Mouse (Mus musculus) liver, embryonic 13.5 days (tissue): ENCODE measurements around the gene Asap3. TPM values are rescaled to one million over a fixed set of nuclear protein-coding genes. Genes with fewer than 3 reads are reported as not detected.

Experiments
- ATAC-seq: fragments of 200-750 bp; cut with Nextera tagmentation; 2 replicates; pipeline ENCODE4 v1.8.0; 2017; ENCODE audit warnings: low read depth, mild to moderate bottlenecking, moderate number of reproducible peaks, moderate library complexity
- DNase-seq: peaks from one replicate; pipeline ENCODE4 v3.0.0; 2022
- H3K27ac ChIP-seq: fragments of 300-500 bp; sonication (generic); 2 replicates; pipeline ENCODE4 v1.5.1; 2015; ENCODE audit warnings: moderate library complexity, mild to moderate bottlenecking, inconsistent platforms
- H3K27me3 ChIP-seq: fragments of 300-500 bp; sonication (generic); 2 replicates; pipeline ENCODE4 v1.6.1; 2015; ENCODE audit warnings: mild to moderate bottlenecking, inconsistent platforms
- H3K36me3 ChIP-seq: fragments of 300-500 bp; sonication (generic); 2 replicates; pipeline ENCODE4 v1.6.1; 2015; ENCODE audit warnings: mild to moderate bottlenecking, inconsistent platforms
- H3K4me1 ChIP-seq: fragments of 300-500 bp; sonication (generic); replicated peaks from 2 replicates; pipeline ENCODE4 v1.6.1; 2015; ENCODE audit warnings: inconsistent platforms
- H3K4me2 ChIP-seq: fragments of 300-500 bp; sonication (generic); 2 replicates; pipeline ENCODE4 v1.6.1; 2015; ENCODE audit warnings: inconsistent platforms, mild to moderate bottlenecking, moderate library complexity
- H3K4me3 ChIP-seq: fragments of 300-500 bp; sonication (generic); replicated peaks from 2 replicates; pipeline ENCODE4 v1.5.1; 2015; ENCODE audit warnings: mild to moderate bottlenecking, inconsistent platforms
- H3K9ac ChIP-seq: fragments of 300-500 bp; sonication (generic); 2 replicates; pipeline ENCODE4 v1.6.1; 2015; ENCODE audit warnings: mild to moderate bottlenecking, inconsistent platforms
- H3K9me3 ChIP-seq: fragments of 300-500 bp; sonication (generic); replicated peaks from 2 replicates; pipeline ENCODE4 v1.6.1; 2016; ENCODE audit warnings: inconsistent platforms
- WGBS: fragments of 180-500 bp; shearing (Covaris S2); methylation state at CpG from one replicate; pipeline ENCODE4 v1.1.7; 2015; ENCODE audit not compliant: insufficient replicate concordance; 5-methylcytosine and 5-hydroxymethylcytosine counted together
- polyA plus RNA-seq: library from polyadenylated mRNA; unstranded; fragments of >200 nt; fragmentation: Nextera tagmentation; extraction: Ambion mirVana; gene quantifications from 2 replicates; pipeline ENCODE4 v1.2.1, GENCODE M21; 2015

Asap3 gene
- polyA plus RNA-seq, 1 experiment from 2014 or later, result 1.1 TPM

- 38% methylated on average over 9 of the region's 9 CpGs for WGBS
- H3K4me2 ChIP-seq, result 0 out of 2 replicates have a peak overlapping the region, but pooled peaks have one; percentile 10
- peak overlapping the region; percentile 97 for H3K27ac ChIP-seq
Observed at GRCm38 (mm10) chr4:136185375-136185774, 20.8 kb upstream of the Asap3 start.

DNA sequence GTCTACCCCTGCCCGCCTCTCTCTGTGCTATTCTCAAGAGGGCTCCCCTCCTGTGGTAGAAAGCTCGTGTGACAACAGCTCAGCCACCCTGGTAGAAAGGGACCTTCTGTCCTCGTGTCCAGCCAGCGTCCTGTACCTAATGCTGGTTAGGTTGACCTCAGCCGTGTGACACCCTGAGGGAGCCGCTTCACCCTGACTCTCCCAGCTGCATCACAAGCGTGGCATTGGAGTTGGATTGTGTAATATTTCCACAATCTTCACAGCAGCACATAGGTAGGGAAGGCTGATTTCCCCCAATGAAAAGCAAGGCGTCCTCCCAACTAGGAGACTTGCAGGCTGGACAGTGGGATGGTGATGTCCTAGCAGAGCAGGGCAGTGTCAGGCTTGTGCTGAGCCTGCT, 19.9 kb upstream of the Asap3 start:
- DNase-seq (no peak), ATAC-seq (no peak)
- H3K4me2 ChIP-seq, result peak overlapping the region; percentile 13; the same call in 1 of the 2 replicates
- no peaks in the 10 kb centered on the region for H3K27me3 ChIP-seq
- peak overlapping the region; percentile 97 for H3K27ac ChIP-seq
- 80% methylated on average over 8 of the region's 8 CpGs for WGBS
- H3K4me3 ChIP-seq, result peak overlapping the region; percentile 1; the same call in 1 of the 2 replicates
- H3K9me3 ChIP-seq, result no peaks in the 10 kb centered on the region
- peaks cover 87% of the 10 kb centered on the region for H3K4me1 ChIP-seq
- peaks cover 99% of the 10 kb centered on the region for H3K36me3 ChIP-seq
- H3K9ac ChIP-seq, result peak overlapping the region; percentile 54; the same call in 1 of the 2 replicates

More at GRCm38 (mm10) chr4:136185375-136185774, 20.8 kb upstream of the Asap3 start:
- DNase-seq (no peak), ATAC-seq (no peak)
- Histone ChIP-seq H3K4me3 (no peak overlapping the region), H3K4me1 (peaks cover 87% of the 10 kb centered on the region), H3K9ac (peak overlapping the region; percentile 36; the same call in 1 of the 2 replicates), H3K27me3 (no peaks in the 10 kb centered on the region), H3K9me3 (no peaks in the 10 kb centered on the region), H3K36me3 (peaks cover 99% of the 10 kb centered on the region)

DNA sequence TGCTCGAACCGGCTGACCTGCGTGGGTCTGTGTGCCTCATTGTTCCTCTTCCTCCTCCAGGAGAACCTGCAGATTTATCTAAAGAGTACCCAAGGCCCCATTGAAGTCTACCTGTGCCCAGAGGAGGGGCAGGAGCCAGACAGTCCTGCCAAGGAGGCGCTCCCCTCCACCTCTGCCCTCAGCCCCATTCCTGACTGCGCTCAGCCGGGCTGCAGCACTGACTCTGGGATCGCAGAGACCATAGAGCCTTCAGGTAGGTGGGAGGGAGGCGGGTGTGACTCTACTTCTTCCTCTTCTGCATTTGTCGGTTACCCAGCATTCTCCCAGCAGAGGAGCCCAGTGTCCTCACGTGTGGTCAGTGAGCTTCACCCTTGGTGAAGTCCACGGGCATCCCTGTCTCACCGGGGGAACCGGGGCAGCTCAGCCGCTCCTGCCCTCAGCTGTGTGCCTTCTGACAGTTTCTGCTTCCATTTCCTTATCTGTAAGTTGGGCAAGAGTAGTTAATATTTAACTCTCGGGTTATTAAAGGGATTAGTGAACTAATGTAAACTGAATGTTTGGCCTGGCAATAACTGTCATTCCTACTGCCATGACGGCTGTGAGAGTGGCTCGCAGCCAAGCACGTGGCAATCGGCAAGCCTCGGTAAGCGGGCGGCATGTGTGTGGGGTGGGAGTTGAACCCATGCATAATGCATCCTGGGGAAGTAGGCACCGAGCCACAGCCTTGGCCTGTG, 19.3 kb upstream of the Asap3 start:
- Histone ChIP-seq H3K27me3 (no peaks in the 10 kb centered on the region), H3K9ac (peak overlapping the region; percentile 54; the same call in 1 of the 2 replicates), H3K4me2 (peak overlapping the region; percentile 13; the same call in 1 of the 2 replicates), H3K4me1 (peaks cover 89% of the 10 kb centered on the region), H3K27ac (peak overlapping the region; percentile 97), H3K4me3 (peak overlapping the region; percentile 1; the same call in 1 of the 2 replicates), H3K9me3 (no peaks in the 10 kb centered on the region), H3K36me3 (peaks cover 99% of the 10 kb centered on the region)
- no peak for DNase-seq
- WGBS, result 72% methylated on average over 23 of the region's 23 CpGs
- no peak for ATAC-seq

- ATAC-seq (0 out of 2 replicates have a peak, but pooled peaks have one; percentile 17), DNase-seq (no peak)
- Histone ChIP-seq H3K4me1 (peaks cover 95% of the 10 kb centered on the region), H3K36me3 (peaks cover 99% of the 10 kb centered on the region), H3K9ac (peak overlapping the region; percentile 82), H3K27me3 (no peaks in the 10 kb centered on the region), H3K4me3 (peak overlapping the region; percentile 24; the same call in 1 of the 2 replicates), H3K4me2 (peak overlapping the region; percentile 71), H3K9me3 (no peaks in the 10 kb centered on the region), H3K27ac (peak overlapping the region; percentile 97)
- WGBS, result 73% methylated on average over 6 of the region's 6 CpGs
Observed at GRCm38 (mm10) chr4:136188973-136189737, 17.0 kb upstream of the Asap3 start.

GRCm38 (mm10) chr4:136189912-136190311, 16.3 kb upstream of the Asap3 start:
- Histone ChIP-seq H3K9ac (peak overlapping the region; percentile 82), H3K36me3 (peaks cover 100% of the 10 kb centered on the region)
- 32% methylated on average over 8 of the region's 8 CpGs for WGBS

GRCm38 (mm10) chr4:136193571-136193970, 12.6 kb upstream of the Asap3 start:
- H3K9me3 ChIP-seq, result no peaks in the 10 kb centered on the region
- H3K27ac ChIP-seq, result peak overlapping the region; percentile 30
- WGBS, result 84% methylated on average over 3 of the region's 3 CpGs
- no peak for DNase-seq
- peaks cover 80% of the 10 kb centered on the region for H3K36me3 ChIP-seq
- H3K4me3 ChIP-seq, result no peak overlapping the region
- peaks cover 82% of the 10 kb centered on the region for H3K4me1 ChIP-seq
- H3K9ac ChIP-seq, result no peak overlapping the region
- ATAC-seq, result no peak
- H3K4me2 ChIP-seq, result no peak overlapping the region
- H3K27me3 ChIP-seq, result no peaks in the 10 kb centered on the region

More at GRCm38 (mm10) chr4:136189912-136190311, 16.3 kb upstream of the Asap3 start:
- Histone ChIP-seq H3K4me1 (peaks cover 95% of the 10 kb centered on the region), H3K4me3 (peak overlapping the region; percentile 40), H3K4me2 (peak overlapping the region; percentile 71), H3K27me3 (no peaks in the 10 kb centered on the region), H3K9me3 (no peaks in the 10 kb centered on the region), H3K27ac (peak overlapping the region; percentile 97)
- ATAC-seq (peak; percentile 98), DNase-seq (peak; percentile 86)

DNA sequence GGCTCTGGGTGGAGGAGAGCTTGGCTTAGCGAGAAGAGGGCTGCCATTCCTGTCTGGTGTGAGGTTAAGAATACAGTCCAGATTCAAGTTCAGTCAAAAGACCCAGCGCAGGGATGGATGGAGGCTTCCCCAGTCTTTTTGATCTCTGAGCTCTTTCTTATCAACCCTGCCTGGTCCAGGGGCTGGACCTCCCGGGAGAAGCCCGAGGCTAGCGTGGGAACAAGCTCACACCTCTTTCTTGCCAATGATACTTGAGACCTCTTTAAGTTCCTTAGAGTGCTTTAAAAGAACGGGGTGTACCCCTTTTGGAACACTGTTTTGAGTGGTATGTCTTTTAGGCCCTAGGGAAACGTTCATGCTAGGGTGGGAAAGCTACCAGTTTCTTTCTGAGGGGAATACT, 11.1 kb upstream of the Asap3 start:
- peaks cover 65% of the 10 kb centered on the region for H3K36me3 ChIP-seq
- H3K27ac ChIP-seq, result peak overlapping the region; percentile 59
- H3K4me2 ChIP-seq, result no peak overlapping the region
- H3K4me1 ChIP-seq, result peaks cover 72% of the 10 kb centered on the region
- no peak for DNase-seq
- H3K9me3 ChIP-seq, result no peaks in the 10 kb centered on the region
- 66% methylated on average over 7 of the region's 7 CpGs for WGBS
- H3K27me3 ChIP-seq, result no peaks in the 10 kb centered on the region
- ATAC-seq, result no peak
- H3K9ac ChIP-seq, result no peak overlapping the region
- H3K4me3 ChIP-seq, result no peak overlapping the region

- ATAC-seq (no peak), DNase-seq (no peak)
- Histone ChIP-seq H3K4me3 (no peak overlapping the region), H3K4me2 (no peak overlapping the region), H3K27ac (peak overlapping the region; percentile 59), H3K36me3 (peaks cover 59% of the 10 kb centered on the region), H3K9me3 (no peaks in the 10 kb centered on the region), H3K4me1 (peaks cover 66% of the 10 kb centered on the region), H3K9ac (no peak overlapping the region), H3K27me3 (peaks cover 1% of the 10 kb centered on the region)
- WGBS, result 75% methylated on average over 9 of the region's 9 CpGs
Observed at GRCm38 (mm10) chr4:136195629-136196028, 10.5 kb upstream of the Asap3 start.

DNA sequence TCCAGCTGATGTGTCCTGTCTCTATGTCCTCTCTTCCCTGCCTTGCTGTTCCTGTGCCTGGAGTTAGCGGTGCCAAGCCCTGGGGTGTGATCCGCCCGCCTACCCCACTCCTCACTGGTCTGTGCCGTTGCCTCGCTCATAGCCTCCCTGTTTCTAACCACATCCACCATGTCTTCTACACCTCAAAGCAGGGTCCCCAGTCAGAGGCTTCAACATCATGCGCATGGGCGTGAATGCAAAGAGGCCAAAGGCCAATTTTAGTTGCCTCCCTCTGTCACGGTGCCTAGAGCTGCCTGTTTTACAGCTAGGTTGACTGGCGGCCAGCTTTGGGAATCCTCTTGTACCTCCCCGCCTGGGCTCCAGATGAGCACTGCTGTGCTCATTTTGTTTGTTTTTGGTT, 10.0 kb upstream of the Asap3 start:
- DNase-seq (no peak), ATAC-seq (no peak)
- Histone ChIP-seq H3K27me3 (peaks cover 7% of the 10 kb centered on the region), H3K4me1 (peaks cover 60% of the 10 kb centered on the region), H3K36me3 (peaks cover 54% of the 10 kb centered on the region), H3K9ac (no peak overlapping the region), H3K9me3 (no peaks in the 10 kb centered on the region), H3K4me2 (no peak overlapping the region), H3K27ac (peak overlapping the region; percentile 59), H3K4me3 (no peak overlapping the region)
- 86% methylated on average over 10 of the region's 10 CpGs for WGBS

DNA sequence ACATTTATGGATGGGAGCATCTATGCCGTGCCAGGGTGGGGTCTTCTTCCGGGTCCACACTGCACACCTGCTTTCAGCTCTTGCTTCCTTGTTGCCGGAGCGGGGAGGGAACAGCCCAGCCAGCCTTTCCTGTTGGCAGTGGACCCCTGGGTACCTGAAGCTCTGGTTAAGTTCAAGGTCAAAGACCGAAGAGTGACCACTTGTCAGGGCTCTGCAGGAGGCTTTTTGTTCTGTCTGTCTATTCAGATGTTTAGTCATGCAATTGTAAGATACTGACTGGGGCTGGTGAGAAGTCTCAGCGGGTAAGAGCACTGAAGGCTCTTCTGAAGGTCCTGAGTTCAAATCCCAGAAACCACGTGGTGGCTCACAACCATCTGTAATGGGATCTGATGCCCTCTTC, 7.3 kb upstream of the Asap3 start:
- DNase-seq, result no peak
- Histone ChIP-seq H3K9me3 (no peaks in the 10 kb centered on the region), H3K4me1 (peaks cover 36% of the 10 kb centered on the region), H3K27me3 (peaks cover 30% of the 10 kb centered on the region), H3K27ac (peak overlapping the region; percentile 26), H3K36me3 (peaks cover 27% of the 10 kb centered on the region), H3K4me2 (no peak overlapping the region), H3K9ac (no peak overlapping the region), H3K4me3 (no peak overlapping the region)
- no peak for ATAC-seq
- 76% methylated on average over 7 of the region's 7 CpGs for WGBS

- no peak overlapping the region for H3K4me3 ChIP-seq
- H3K9me3 ChIP-seq, result no peaks in the 10 kb centered on the region
- peaks cover 18% of the 10 kb centered on the region for H3K36me3 ChIP-seq
- no peak for DNase-seq
- ATAC-seq, result peak; percentile 24; the same call in 1 of the 2 replicates
- H3K4me1 ChIP-seq, result peaks cover 30% of the 10 kb centered on the region
- no peak overlapping the region for H3K4me2 ChIP-seq
- 28% methylated on average over 9 of the region's 9 CpGs for WGBS
- no peak overlapping the region for H3K9ac ChIP-seq
- peaks cover 38% of the 10 kb centered on the region for H3K27me3 ChIP-seq
- H3K27ac ChIP-seq, result peak overlapping the region; percentile 68
Observed at GRCm38 (mm10) chr4:136199562-136200292, 6.4 kb upstream of the Asap3 start.
